Mouse (Mus musculus) colon, adult 2 months (tissue): ENCODE measurements around the gene Fndc3c1. TPM values are rescaled to one million over a fixed set of nuclear protein-coding genes. Genes with fewer than 3 reads are reported as not detected.

ENCODE experiments used
- polyA plus RNA-seq: library from polyadenylated mRNA; depleted of rRNA; stranded (reverse); fragments of >200 nt; gene quantifications from 2 replicates; pipeline ENCODE4 v1.2.3, GENCODE M21; 2012; rRNA removed

Fndc3c1 gene
- not detected in 2 replicates for polyA plus RNA-seq

GRCm38 (mm10) chrX:106485101-106485651 is at the start of gene Fndc3c1:
TSS of gene Fndc3c1 (minus strand) at chrX:106485401.

Other genes with a start within 250 kb of the Fndc3c1 start
- not detected in 2 replicates for gene Fnd3c2, start 230.0 kb downstream of the Fndc3c1 start, polyA plus RNA-seq
- not detected in 2 replicates for gene Gm5127, start 97.8 kb upstream of the Fndc3c1 start, polyA plus RNA-seq
- gene Cysltr1, start 118.3 kb upstream of the Fndc3c1 start, polyA plus RNA-seq, result 0.58 and 0.59 TPM in 2 replicates